Mouse (Mus musculus): ENCODE data around the gene Usp5.

- no peak for TF ChIP-seq CTCF (IDR thresholded peaks at IDR 0.05; ENCODE audit: borderline replicate concordance, extremely low read depth, insufficient read depth, insufficient read length)
- TF ChIP-seq POLR2A (IDR thresholded peaks at IDR 0.05; ENCODE audit: borderline replicate concordance, extremely low read depth, insufficient read depth, insufficient read length, poor library complexity, severe bottlenecking): no peak
Measured at GRCm38 (mm10) chr6:124854647-124855046, 25.4 kb upstream of the Usp5 start.

All from brain, embryonic 14.5 days (tissue).